Mouse (Mus musculus): ENCODE data around the gene Nrp1.

Gene Nrp1

DNA sequence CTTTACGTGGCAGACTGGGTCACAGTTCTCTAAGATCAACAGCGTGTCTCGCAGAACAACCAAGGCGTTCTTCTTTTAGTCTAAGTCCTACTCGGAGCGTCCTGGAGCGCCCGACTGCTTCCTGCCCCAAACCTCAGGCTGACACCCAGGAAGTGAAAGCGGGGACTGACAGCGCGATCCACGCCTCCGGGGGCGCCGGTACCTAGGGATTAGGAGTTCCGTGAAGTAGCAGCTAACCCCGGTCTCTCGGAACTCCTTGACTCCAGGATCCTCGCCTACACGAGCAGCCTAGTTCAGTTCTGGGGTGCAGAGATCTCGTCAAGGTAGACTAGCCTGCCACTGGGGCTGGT, at the start of gene Nrp1:
Gene Nrp1, plus strand, starts transcription at position 199 of the 350 bp plus-strand sequence.
- peak in 1 of 2 experiments; percentile 46 for DNase-seq (ENCODE audit: low spot score in 2 of 2)

DNA sequence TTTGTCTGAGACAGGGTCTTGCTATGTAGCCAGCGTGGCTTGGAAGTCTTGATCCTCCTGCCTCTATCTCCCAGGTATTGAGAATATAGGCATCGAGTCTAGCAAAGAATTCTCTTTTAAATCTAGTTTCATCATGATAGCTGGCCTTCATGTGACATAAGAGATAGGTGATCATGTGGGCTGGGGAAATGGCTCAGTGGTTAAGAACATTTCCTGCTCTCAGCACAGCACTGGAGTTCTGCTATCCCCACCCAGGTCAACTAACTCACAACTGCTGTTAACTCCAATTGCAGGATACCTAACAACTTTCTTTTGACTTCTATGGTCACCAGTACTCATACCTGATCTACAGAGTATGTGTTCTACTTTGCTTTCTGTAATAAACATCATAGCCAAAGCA, 37.6 kb upstream of the Nrp1 start:
- DNase-seq (ENCODE audit: low spot score in 2 of 2), result no peak

DNA sequence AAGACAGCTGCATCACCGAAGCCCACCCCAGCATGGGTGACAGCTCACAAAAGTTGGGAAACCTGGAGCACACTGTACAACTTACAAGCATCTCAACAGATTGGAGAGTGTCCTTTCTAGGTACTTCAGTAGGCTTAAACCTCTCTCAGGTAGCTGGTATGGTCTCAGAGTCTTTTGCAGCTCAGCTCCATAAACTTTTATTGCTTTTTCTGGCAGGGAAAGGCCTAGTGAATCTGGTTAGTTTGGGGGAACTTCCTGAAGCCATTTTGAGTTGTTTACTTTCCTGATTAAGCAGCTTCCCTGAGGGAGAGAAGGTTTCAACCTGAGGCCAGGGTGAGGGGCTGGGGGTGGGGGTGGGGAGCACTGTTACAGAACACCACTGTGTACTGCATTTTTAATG, 31.1 kb upstream of the Nrp1 start:
- no peak for DNase-seq (ENCODE audit: low spot score in 2 of 2)

DNA sequence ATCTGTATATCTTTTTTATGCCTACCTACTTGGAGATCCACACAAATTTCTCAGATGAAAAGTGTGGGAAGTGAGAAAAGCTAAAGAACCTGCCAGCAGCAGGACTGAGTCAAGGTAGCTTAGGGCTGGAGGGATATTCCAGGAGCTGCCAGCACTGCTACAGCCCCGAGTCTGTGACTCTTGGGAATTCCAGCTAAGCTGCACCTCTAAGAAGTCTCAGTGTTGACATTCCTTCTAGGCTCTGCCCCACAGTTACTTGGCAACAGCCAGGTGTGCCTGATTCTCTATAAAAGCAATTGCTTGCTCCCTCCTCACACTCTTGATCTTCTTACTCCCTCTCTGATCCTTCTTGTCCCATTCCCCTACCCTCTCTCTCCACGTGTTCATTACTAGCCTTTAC, 30.5 kb upstream of the Nrp1 start:
- no peak for DNase-seq (ENCODE audit: low spot score in 2 of 2)

DNA sequence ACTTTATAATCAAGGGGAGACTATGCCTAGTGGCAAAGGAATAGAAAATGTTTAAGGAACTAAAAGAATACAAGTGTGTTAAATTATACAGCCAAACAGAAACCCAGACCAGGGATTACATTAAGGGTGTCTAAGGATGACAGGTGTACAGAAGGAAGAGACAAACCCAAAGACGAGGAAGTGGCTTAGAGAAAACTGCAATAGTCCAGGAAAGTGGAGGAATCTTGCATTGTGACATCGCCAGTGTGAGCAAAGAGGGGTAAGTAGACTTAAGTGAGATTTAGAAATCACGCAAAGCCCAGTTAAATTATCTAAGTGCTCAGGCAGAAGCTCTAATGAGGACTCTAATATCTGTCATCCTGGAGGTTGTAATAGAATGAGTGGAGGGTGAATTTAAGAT, 28.9 kb upstream of the Nrp1 start:
- DNase-seq (ENCODE audit: low spot score in 2 of 2), result no peak

DNA sequence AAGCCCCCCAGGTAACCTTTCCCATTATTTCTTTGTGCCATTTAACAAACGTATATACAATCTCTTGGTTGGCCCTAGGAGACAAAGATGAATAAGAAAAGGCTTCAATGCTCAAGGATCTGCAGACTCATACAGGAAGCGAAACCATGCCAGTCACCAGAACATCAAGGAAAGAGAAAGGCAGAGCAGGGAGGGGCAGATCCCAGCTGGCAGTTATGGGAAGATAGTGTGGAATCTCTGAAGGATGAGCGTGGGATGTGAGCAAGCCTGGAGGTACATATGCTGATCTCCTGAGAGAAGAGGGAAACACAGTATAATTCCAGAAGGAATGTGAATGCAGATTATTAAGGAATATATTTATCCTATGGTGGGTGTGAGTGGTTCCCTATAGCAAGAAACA, 22.4 kb upstream of the Nrp1 start:
- peak; percentile 16 to 18 for DNase-seq (ENCODE audit: low spot score in 2 of 2)

DNA sequence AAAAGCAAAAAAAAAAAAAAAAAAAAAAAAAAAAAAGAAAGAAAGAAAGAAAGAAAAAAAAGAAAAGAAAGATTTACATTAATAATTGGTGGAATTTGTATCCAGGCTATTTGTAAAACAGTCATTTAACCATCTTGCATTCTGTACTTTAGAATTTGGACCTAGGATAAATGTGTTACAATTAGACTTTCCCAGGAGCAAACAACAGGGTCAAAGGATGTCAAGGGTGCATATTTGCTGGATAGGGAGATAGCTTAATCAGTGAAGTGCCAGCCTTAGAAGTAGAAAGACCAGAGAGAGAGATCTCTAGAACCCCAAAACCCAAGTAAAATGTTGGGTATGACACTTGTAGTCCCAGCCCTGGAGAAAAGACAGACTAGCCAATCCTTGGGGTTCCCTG, 19.5 kb upstream of the Nrp1 start:
- no peak for DNase-seq (ENCODE audit: low spot score in 2 of 2)

DNA sequence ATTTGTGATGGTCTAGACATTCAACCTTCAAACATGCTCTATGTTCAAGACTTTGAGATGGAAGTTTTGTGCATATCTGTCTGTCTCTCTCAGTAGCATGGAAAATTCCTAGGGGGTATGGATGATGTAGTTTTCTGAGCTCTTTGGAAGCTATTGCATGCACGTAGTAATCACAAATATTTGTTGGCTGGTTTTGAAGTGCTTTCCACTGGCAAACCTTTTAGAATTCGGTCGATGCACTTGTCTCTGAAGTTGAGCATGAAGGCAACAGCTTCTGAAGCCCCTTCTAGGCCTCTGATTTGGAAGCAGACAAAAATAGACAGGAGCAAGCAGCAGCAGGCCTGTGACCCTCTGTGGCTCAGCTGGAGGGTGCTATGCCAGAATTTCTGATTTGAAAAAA, 18.9 kb upstream of the Nrp1 start:
- DNase-seq (ENCODE audit: low spot score in 2 of 2), result no peak

DNA sequence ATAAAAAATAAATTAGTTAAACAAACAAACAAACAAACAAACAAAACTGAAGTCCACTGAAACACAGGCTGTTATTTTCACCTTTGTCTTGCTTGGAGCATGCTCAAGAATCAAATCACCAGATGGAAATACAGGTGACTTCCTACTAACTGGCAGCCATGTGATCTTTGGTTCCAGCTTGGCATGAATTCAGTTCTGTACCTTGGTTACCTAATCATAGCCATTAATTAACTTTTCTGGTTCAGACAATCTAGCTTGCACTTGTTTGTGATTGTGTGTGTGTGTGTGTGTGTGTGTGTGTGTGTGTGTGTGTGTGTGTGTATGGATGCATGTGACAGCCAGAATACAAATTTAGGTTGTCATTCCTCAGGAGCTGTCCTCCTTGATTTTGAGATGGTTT, 8.0 kb upstream of the Nrp1 start:
- no peak for DNase-seq (ENCODE audit: low spot score in 2 of 2)

DNA sequence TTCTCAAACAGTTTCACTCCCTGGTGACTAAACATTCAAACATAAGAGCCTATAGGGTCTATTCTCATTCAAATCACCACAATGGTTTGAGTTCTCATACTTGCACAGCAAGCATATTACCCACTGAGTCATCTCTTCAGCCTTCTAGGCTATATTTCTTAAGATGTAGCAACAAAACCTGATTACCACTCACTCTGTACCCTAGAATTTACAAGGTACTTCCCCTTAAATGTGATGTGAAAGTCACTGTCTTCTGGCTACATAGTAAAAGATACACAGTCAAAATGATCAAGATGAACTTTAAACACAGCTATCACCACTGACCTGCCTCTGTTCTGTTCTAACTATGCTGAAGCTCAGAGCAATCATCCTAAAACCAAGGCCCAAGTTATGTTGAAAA, 7.2 kb upstream of the Nrp1 start:
- DNase-seq (ENCODE audit: low spot score in 2 of 2), result no peak

DNA sequence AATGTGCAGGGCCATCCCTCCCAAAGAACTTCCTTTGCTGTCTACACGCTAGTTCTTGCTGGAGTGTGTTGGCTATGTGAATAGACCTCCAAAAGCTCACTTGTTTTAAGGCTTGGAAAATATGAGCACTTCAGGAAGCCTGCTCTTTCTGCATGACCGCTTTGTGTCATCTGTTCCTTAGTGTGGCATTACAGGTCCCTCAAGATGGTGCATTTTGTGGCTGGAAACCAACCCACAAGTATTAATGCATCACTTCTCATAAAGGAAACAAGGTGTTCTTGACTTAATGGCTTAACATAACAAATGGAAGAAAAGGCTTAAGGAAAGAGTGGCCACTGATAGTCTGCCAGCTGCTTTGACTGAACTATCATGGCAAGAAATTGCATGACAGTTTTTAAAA, 5.6 kb upstream of the Nrp1 start:
- DNase-seq (ENCODE audit: low spot score in 2 of 2), result no peak

DNA sequence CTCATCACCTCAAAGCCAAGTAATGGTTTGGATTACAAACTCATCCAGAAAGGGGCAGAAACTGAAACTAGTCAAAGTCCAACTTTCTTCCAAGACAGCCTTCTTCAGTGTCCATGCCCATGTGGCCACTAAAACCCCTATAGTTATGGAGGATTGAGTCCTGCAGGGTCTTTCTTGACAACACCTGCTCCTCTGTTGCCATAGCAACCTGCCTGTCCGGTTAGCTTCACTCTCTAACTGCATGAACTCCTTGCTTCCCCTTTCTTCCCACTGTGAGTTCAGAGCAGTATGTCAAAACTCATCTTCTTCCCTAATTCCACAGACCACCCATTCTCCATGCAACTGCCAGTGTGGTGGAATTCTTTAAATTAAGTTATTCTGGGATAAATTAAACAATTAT, 4.4 kb upstream of the Nrp1 start:
- no peak for DNase-seq (ENCODE audit: low spot score in 2 of 2)

DNA sequence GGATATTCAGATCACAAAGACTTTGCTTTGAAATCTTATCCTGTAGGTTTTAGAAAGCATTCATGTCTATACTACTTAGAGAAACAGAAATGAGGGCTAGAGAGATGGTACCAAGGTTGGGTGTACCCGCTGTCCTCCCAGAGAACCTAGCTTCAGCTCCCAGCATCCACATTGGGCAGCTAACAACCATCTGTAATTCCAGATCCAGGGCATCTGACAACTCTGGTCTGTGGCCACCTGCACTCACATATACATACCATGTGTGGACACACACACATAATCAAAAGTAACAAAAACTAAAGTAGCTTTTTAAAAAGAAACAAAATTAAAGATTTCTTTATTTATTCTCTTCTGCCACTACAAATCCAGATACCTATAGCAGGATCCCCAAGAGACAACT, 3.3 kb upstream of the Nrp1 start:
- no peak for DNase-seq (ENCODE audit: low spot score in 2 of 2)

DNA sequence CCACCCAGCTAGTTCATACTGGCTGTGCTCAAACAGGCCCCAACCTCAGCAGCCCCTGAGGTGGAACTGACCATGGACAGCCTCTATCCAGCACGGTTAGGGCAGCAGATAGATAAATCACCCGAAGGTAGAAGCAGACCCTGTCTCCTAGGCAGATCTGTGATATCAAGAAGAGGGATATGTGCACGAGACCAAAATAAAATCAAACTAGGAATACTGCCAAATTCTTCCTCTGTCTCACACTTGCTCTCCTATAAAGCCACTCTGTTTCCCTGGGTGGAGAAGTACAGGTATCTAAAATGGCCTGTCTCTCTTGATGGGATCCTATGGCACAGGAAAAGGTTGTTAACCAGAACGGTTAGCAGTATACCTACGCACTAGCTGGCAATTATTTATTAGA, 2.2 kb upstream of the Nrp1 start:
- no peak for DNase-seq (ENCODE audit: low spot score in 2 of 2)

DNA sequence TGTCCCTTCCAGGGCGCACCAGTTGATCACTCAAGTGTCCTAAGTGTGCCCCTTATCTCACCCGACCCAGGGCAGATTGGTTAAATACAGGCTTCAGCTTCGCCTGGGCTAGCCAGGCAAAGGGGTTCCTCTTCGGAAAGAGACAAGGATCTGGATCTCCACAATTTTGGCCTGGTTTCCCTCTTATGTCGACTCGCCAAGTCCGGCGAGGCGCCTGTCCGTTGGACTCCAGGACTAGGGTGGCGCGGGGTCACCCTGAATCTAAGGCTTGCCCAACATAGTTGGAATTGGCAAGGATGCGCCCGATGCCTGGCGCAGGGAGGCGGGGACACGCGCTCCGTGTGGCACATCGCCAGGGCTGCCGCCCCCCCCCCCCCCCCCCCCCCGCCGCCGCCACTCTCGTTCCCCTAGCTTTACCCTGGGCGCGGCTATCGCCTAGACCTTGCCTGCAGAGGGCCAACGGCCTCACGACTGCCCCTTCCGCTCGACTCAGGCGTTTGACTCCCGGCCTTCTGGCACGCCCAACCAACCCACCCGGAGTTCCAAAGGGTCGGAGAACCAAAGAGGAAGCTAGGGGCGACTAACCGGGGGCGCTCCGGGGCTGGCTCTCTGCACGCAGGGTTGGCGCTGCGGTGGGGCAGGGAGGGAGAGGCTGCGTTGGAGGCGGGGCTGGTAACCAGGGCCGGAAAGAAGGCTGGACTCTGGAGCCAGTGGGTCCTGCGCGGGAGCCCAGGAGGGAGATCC, 1.4 kb upstream of the Nrp1 start:
- DNase-seq (ENCODE audit: low spot score in 2 of 2), result peak; percentile 58 to 62

DNA sequence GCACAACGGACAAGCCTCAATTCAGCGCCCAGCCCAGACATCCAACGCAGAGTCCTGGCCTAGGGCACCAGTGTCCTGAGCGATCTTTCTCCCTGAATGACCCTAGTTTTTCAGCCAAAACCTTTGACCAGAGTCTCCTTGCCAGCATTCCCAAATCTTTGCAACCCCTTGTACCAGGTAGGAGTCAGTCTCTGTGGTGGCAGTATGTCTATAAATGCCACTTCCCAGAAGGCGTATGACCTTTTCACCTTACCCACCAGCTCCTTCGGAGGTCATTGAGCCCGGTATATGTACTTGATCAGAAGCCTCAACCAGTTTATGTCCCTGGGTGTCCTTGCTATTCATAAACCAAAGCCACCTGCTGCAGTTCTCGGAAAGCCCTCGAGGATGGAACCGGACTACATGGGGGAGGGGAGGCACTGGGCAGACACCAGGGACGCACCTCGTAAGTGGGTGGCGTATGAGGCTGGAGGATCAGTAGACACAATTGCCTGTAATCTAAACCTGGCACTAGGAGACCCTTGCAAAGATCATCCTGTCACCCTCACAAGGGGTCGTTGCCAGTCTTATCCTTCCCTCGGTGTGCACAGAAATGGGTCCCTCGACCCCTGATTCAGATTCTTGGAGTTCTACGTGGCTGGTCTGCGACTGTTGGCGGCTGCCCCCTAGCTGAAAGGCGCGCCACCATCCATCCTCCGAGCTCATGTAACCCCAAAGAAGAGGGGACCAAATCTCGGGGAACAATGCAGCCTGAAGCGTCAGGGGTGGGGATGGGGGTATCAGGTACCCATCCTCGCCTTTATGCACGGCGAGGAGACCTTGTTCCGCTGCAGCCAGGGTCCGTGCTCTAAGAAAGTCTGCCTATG, 631 bp upstream of the Nrp1 start:
- DNase-seq (ENCODE audit: low spot score in 2 of 2), result peak; percentile 75 to 76

DNA sequence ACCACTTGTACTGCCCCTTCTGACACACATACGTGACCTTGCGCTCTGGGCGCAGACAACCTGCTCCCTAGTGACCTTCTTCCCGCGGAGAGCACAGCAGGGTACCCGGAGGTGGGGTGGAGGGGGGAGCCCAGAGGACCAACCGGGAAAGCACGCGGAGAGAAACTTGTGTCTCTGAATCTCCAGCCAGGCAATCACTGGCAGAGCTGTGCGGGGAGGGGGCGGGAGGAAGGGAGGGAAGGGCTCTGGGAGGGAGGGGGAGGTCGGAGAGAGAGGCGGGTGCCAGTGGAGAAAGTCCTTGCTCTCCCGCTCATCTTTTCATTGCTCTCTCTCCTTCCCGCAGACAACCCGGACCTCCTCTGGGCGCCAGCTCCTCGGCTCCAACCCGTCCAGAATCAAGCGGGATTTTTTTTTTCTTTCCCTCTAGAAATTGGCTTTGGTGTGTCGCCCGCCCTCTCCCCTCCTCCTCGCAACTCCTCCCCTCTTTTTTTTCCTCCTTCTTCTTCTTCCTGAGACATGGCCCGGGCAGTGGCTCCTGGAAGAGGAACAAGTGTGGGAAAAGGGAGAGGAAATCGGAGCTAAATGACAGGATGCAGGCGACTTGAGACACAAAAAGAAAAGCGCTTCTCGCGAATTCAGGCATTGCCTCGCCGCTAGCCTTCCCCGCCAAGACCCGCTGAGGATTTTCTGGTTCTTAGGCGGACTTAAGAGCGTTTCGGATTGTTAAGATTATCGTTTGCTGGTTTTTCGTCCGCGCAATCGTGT, 534 bp downstream of the Nrp1 start:
- DNase-seq (ENCODE audit: low spot score in 2 of 2), result peak; percentile 50 to 68

DNA sequence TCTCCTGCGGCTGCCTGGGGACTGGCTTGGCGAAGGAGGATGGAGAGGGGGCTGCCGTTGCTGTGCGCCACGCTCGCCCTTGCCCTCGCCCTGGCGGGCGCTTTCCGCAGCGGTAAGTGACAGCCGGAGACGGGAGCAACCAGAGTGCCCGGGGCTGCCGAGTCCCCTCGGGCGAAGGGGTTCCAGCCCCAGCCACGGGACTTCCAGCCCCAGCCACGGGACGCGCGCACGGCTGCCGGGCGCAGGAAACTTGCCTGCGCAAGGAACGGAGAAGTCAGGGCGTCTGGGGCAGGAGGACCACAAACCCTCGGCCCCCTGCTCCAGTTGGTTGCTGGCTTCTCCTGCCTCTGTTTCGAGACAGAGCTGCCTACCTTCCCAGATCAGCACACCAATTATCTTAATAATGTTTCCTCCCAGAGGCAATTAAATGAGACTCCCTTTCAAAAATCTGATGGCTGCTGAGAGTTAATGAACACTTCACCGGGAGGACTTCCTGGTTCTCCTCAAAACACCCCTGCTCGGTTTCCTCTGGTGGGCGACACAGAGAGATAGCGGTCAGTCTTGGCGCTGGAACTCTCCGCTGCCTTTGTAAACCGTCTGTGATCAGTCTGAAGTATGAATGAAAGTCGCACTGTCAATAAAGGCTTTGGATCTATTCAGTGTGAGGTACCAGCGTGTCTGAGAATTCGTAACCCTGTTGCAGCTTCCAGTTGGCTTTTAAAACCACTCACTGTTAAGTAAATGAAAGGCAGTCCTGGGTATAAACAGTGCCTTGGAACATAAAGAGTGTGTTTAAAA, 1.3 kb downstream of the Nrp1 start:
- DNase-seq (ENCODE audit: low spot score in 2 of 2), result no peak

DNA sequence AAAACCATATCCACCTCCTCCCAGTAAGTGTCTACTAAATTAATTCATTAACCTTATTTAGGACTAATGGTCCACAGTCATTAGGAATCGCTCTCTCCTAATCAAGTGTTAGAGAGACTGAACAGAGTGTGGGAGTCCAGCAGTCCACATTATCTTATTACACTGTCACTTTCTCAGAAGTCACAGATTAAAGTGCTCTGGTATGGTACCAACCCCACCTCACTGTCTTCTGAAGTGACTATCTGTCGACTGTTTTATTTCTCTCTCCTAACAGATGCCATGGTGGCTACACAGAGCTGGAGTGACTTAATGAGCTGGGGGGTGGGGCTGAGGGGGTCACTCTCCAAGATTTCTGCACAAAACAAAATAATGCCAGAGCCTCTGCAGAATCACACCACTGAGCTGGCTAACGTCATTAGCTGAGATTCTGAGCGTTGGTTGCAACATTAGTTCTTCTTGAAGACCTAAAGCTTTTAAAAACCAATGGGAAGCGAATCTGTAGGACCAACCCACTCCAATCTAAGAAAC, 3.0 kb downstream of the Nrp1 start:
- no peak for DNase-seq (ENCODE audit: low spot score in 2 of 2)

DNA sequence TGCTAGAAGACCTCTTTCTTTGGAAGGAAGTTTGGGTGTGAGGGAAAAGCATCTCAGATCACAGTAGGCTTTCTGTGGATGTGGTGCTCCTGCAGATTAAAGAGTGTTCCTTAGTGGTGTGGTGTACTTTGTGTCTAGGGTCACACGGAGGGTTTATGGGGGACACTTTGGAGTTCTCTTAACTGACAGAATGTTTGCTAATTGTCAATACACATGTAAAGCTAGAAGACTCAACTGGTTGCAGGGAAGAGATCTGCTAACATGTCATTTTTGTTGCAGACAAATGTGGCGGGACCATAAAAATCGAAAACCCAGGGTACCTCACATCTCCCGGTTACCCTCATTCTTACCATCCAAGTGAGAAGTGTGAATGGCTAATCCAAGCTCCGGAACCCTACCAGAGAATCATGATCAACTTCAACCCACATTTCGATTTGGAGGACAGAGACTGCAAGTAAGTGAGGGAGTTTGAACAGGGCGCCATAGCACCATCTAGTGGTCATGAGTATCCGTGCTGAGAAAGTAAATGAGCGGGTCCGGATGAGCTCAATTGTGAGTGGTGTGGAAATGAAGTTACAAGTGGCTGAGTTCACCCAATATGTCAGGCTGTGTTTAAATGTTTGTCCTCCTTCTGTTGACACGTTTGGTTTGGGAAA, 4.7 kb downstream of the Nrp1 start:
- DNase-seq (ENCODE audit: low spot score in 2 of 2), result peak; percentile 80 to 90

DNA sequence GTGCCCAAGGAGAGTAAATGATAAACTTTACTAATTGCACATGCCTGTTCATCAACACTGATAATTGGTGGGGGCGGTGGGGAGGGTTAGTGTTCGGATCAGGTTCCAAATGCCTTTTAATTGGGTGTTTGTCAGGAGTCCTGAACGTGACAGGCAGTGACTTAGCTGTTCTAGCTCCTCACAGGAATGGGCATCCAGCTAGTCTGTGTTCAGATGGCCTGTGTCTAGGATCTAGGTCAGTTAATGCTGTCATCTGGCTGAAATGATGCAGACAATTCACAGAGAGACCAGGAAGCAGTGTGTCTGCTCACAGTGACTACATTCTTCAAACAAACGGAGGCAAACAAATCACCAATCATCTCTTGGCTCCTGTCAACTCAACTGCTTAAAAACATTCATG, 12.1 kb downstream of the Nrp1 start:
- no peak for DNase-seq (ENCODE audit: low spot score in 2 of 2)
